Mouse (Mus musculus): ENCODE results near the gene Sorcs3. TPM values are rescaled to one million over a fixed set of nuclear protein-coding genes. Genes with fewer than 3 reads are reported as not detected.

Sorcs3 gene
- polyA plus RNA-seq, 1 experiment from 2014 or later, result 0.05 TPM

DNA sequence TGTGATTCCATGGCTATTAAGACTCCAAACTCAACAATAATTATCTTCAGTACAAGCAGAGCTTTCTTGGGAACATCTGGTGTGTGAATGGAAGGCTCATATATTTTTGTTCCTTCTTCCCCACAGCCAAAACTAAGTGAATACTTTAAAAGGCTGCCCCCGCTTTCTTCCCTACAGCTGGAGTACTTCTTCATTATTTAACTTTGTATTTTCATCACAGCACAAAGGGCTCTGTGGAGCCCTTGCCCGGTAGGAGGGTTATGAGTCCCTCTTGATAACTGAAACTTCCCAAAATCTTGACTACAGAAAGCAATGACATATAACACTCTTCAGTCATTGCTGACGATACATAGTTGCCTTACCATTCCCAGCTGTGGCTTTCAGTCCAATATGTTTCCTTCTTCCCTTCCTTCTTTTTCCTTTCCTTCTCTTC, 615.5 kb downstream of the Sorcs3 start:
- in situ Hi-C loops (cut with MboI; ENCODE audit: low pct_unique_long_range_greater_than_20kb), result no loop called here
- ATAC-seq (no peak), DNase-seq (ENCODE audit: low read depth, low spot score) (no peak)
- H3K27me3 ChIP-seq, result peaks cover 3% of the 10 kb centered on the region
- ChIA-PET POLR2A (no interaction called here), CTCF (no interaction called here)
- no peak for TF ChIP-seq CTCF (IDR thresholded peaks at IDR 0.05)

DNA sequence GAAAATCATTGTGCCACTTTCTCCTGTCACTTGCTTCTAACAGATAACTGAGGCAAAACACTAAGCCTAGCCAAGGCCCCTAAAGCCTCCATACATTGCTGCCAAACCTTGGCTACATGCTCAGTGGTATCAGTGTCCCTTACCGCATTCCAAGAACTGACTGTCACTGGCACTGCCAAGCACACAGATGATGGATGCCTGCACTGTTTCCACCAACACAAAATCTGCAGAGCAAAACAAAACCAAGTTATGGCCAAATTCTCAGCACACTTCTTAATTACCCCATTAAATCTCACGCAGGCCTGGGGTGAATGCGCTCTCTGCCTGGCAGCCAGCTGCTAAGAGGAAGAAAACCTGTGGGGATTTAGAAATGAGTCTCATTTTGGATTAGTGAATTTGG, 628.5 kb downstream of the Sorcs3 start:
- CTCF ChIA-PET, result interaction anchor here (0.9 kb wide), 1 partner anchor 80 kb away, joined by 3 read pairs; no protein-coding TSS in a partner anchor
- no peak for ATAC-seq
- no peak for TF ChIP-seq CTCF (IDR thresholded peaks at IDR 0.05)
- peak; percentile 17 for DNase-seq (ENCODE audit: low read depth, low spot score)
- POLR2A ChIA-PET, result no interaction called here
- in situ Hi-C loops (cut with MboI; ENCODE audit: low pct_unique_long_range_greater_than_20kb), result no loop called here
- H3K27me3 ChIP-seq, result no peaks in the 10 kb centered on the region

DNA sequence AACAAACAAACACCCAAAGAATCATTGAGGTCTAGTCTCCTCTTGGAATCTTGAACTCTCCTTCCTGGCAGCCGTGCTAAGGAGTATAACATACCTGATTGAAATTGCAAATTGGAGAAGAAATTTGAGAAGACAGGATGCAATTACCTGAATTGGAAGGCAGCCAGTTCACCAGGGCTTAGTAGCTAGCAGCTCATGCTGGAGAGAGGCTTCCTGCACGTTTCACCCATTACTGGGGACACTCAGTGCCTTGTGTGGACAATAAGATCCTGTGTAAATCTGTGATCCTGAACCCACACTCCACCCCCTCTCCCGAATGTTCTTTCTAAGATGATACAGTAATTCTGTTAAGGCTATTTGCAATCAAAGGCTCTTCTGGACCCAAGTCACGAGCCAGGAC, 633.6 kb downstream of the Sorcs3 start:
- no peak for TF ChIP-seq CTCF (IDR thresholded peaks at IDR 0.05)

DNA sequence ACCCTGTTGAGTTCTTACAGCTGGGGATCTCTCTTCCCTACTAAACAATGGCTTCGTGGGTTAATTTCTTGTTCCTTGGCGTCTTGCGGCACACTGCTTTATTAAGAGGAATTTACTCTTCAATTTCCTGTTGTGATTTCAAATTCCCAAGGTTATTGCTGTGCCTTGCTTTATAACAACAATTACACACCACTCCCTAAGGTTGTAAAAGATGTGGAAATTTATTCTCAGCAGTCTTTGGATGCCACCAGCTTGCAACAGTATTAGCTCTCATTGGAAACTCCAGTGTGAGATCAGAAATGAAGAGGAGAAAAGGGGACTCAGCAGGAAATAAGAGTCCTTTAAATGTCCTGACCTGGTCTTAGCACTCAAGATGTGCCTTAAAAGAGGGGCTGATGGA, 641.9 kb downstream of the Sorcs3 start:
- no peak for DNase-seq (ENCODE audit: low read depth, low spot score)

More for the DNA sequence above, 633.6 kb downstream of the Sorcs3 start:
- DNase-seq (ENCODE audit: low read depth, low spot score) (no peak), ATAC-seq (no peak)
- in situ Hi-C loops (cut with MboI; ENCODE audit: low pct_unique_long_range_greater_than_20kb), result no loop called here
- POLR2A ChIA-PET, result no interaction called here
- CTCF ChIA-PET, result no interaction called here
- no peaks in the 10 kb centered on the region for H3K27me3 ChIP-seq

DNA sequence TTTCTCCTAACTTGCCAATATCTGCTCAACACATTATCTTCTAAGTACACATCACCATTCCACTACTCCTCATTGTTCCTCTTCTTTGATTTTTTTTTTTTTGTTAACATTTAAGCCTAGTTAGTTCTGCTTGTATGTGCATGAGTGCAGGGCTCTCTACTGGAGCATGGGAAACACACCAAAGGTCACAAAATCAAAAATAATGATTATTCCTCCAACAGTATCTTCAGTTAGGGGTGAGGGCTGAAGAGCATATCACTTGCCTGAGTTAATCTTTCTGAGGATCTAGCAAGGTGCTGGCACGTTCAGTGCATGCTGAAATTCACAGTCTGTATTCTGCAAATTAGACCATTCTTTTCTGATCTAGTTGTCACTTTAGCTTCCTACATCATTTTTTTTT, 644.6 kb downstream of the Sorcs3 start:
- POLR2A ChIA-PET, result no interaction called here
- ATAC-seq (no peak), DNase-seq (ENCODE audit: low read depth, low spot score) (no peak)
- CTCF ChIA-PET, result no interaction called here
- no peaks in the 10 kb centered on the region for H3K27me3 ChIP-seq
- in situ Hi-C loops (cut with MboI; ENCODE audit: low pct_unique_long_range_greater_than_20kb), result no loop called here
- TF ChIP-seq CTCF (IDR thresholded peaks at IDR 0.05), result no peak

More for the DNA sequence above, 641.9 kb downstream of the Sorcs3 start:
- CTCF ChIA-PET, result interaction anchor here (1.4 kb wide), 1 partner anchor 15 kb away, joined by 4 read pairs; no protein-coding TSS in a partner anchor
- H3K27me3 ChIP-seq, result no peaks in the 10 kb centered on the region
- in situ Hi-C loops (cut with MboI; ENCODE audit: low pct_unique_long_range_greater_than_20kb), result no loop called here
- ATAC-seq, result no peak
- POLR2A ChIA-PET, result no interaction called here
- no peak for TF ChIP-seq CTCF (IDR thresholded peaks at IDR 0.05)
